In the genomic region with DNA sequence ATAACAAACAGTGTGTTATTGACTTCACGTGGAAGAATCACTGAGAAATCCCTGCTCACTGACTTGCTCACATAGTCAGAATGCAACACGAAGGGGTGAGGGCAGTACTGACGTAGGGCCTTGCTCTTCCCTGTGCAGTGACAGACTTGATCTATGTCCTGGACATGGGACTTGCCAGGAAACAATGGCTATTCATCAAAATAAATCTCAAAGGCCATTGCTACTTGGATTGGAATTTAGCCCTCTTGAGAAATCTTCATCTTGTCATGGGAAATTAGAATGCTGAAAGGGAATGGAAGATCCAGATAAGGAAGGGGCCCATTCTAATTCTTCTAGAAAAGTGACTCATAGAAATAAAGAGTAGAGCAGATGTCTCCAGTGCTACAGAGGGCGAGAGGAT, we compare ENCODE assay signal across 18 mouse cellular contexts.
"Had no signal": no experiment of that assay in that cellular context is flagged by ENCODE, and none has a peak within 500 bp of the region (broad histone marks: within the 10 kb centered on the region; RNA-seq: fewer than 3 reads in every experiment).

No protein-coding gene starts in this region.

- H3K27ac ChIP-seq: midbrain, embryonic 10.5 days; midbrain, embryonic 12.5 days; midbrain, embryonic 15.5 days; neural tube, embryonic 13.5 days; neural tube, embryonic 15.5 days had no signal

- H3K9me3 ChIP-seq: midbrain, embryonic 10.5 days; midbrain, embryonic 12.5 days; midbrain, embryonic 15.5 days; neural tube, embryonic 13.5 days; neural tube, embryonic 15.5 days had no signal

- H3K27me3 ChIP-seq: midbrain, embryonic 12.5 days; midbrain, embryonic 15.5 days; neural tube, embryonic 13.5 days; neural tube, embryonic 15.5 days had no signal

- H3K9ac ChIP-seq: lung, embryonic 14.5 days; midbrain, embryonic 12.5 days; midbrain, embryonic 15.5 days; neural tube, embryonic 13.5 days; neural tube, embryonic 15.5 days had no signal

- H3K4me3 ChIP-seq: midbrain, embryonic 10.5 days; midbrain, embryonic 12.5 days; midbrain, embryonic 15.5 days; myocyte; neural tube, embryonic 13.5 days; neural tube, embryonic 15.5 days had no signal

- H3K4me2 ChIP-seq: lung, embryonic 14.5 days; midbrain, embryonic 12.5 days; midbrain, embryonic 15.5 days; neural tube, embryonic 13.5 days; neural tube, embryonic 15.5 days had no signal

- H3K4me1 ChIP-seq: midbrain, embryonic 12.5 days; midbrain, embryonic 15.5 days; neural tube, embryonic 13.5 days; neural tube, embryonic 15.5 days had no signal

- DNase-seq: lung, adult 18-20 months; lung, embryonic 14.5 days; lung, postnatal 10 days; lung, postnatal 4 days; retina, postnatal 1 day; right cerebral cortex, adult 18-20 months; right cerebral cortex, postnatal 25 days; right cerebral cortex, postnatal 4 days; spleen, adult 18-20 months; thymus, adult 18-20 months; thymus, postnatal 14 days; thymus, postnatal 36 days had no signal

- H3K36me3 ChIP-seq: midbrain, embryonic 10.5 days; midbrain, embryonic 12.5 days; midbrain, embryonic 15.5 days; neural tube, embryonic 13.5 days; neural tube, embryonic 15.5 days had no signal

- ATAC-seq: midbrain, embryonic 15.5 days had no signal
